Comparison of ENCODE assay signal across 11 mouse cellular contexts in the genomic region with DNA sequence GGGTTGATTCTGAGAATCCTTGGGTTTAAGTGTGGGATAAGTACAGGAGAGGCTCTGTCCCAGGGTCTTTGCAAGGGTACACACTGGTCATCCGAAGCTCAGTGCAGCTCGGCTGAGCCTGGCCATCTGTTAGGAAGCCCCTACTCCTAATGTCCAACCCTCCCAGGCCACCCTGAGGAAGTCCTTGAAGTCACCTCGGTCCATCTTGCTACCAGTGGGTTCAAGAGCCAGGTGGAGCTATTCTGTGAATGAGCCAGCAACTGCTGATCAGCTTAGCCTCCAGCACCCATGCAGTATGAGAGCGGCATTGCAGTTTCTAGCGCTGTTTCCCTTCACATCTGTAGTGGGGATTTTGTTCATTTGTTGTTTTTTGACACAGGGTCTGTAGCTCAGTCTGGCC. TPM values are rescaled to one million over a fixed set of nuclear protein-coding genes. Genes with fewer than 3 reads are reported as not detected.
DNase-seq lines count a peak whose midpoint lies in the region; ATAC-seq and TF ChIP-seq lines count a peak whose summit lies in the region.
"Had no signal": no experiment of that assay in that cellular context is flagged by ENCODE, and none has a peak within 500 bp of the region (broad histone marks: within the 10 kb centered on the region; RNA-seq: fewer than 3 reads in every experiment).

No protein-coding gene starts in this region.

- no peak overlapping the region for H3K4me2 ChIP-seq in heart, embryonic 15.5 days
- peak overlapping the region; percentile 27 for H3K4me2 ChIP-seq in forebrain, embryonic 13.5 days

- peaks cover 41% of the 10 kb centered on the region for H3K4me1 ChIP-seq in heart, embryonic 15.5 days (replicated peaks)
- peaks cover 5 to 38% of the 10 kb centered on the region in 2 experiments for H3K4me1 ChIP-seq in ES-E14 (ENCODE audit: control insufficient read depth in 2 of 2, insufficient read depth in 2 of 2, low read length in 2 of 2, poor library complexity in 1 of 2)
- H3K4me1 ChIP-seq in forebrain, embryonic 13.5 days: peaks cover 78% of the 10 kb centered on the region
- peaks cover 82% of the 10 kb centered on the region for H3K4me1 ChIP-seq in midbrain, embryonic 10.5 days

- H3K27ac ChIP-seq in heart, embryonic 15.5 days: peak overlapping the region; percentile 31; the same call in 1 of the 2 replicates
- H3K27ac ChIP-seq in ES-E14 (ENCODE audit: insufficient read depth, low read depth, low read length, poor library complexity, severe bottlenecking): peak overlapping the region; percentile 57; the same call in 1 of the 2 replicates
- H3K27ac ChIP-seq in forebrain, embryonic 13.5 days: peak overlapping the region; percentile 80
- H3K27ac ChIP-seq in midbrain, embryonic 10.5 days (replicated peaks): peak overlapping the region; percentile 100

- no peaks in the 10 kb centered on the region for H3K9me3 ChIP-seq in heart, embryonic 15.5 days (replicated peaks)
- H3K9me3 ChIP-seq in ES-E14 (ENCODE audit: control insufficient read depth, insufficient read depth, low read depth, low read length): no peaks in the 10 kb centered on the region
- no peaks in the 10 kb centered on the region for H3K9me3 ChIP-seq in forebrain, embryonic 13.5 days (replicated peaks)
- no peaks in the 10 kb centered on the region for H3K9me3 ChIP-seq in midbrain, embryonic 10.5 days (replicated peaks)

- no peak overlapping the region for H3K9ac ChIP-seq in heart, embryonic 15.5 days
- peak overlapping the region; percentile 5; the same call in 1 of the 2 replicates for H3K9ac ChIP-seq in ES-E14 (ENCODE audit: insufficient read depth, low read depth, low read length, poor library complexity, severe bottlenecking)
- peak overlapping the region; percentile 58 for H3K9ac ChIP-seq in forebrain, embryonic 13.5 days

- peaks cover 26% of the 10 kb centered on the region; the same call in 1 of the 2 replicates for H3K36me3 ChIP-seq in heart, embryonic 15.5 days
- peaks cover 22% of the 10 kb centered on the region for H3K36me3 ChIP-seq in ES-E14 (ENCODE audit: control insufficient read depth, insufficient read depth, low read length, poor library complexity, severe bottlenecking)
- peaks cover 55% of the 10 kb centered on the region for H3K36me3 ChIP-seq in forebrain, embryonic 13.5 days (ENCODE audit: poor library complexity, severe bottlenecking)
- peaks cover 59% of the 10 kb centered on the region for H3K36me3 ChIP-seq in midbrain, embryonic 10.5 days

- DNase-seq in heart, adult 9 months (ENCODE audit: low spot score in 2 of 2): no peak
- DNase-seq in ES-E14 (ENCODE audit: low read depth, low spot score): no peak
- DNase-seq in midbrain, embryonic 10.5 days (ENCODE audit: low spot score): no peak
- DNase-seq in adrenal gland, adult 8-10 months: no peak
- no peak for DNase-seq in spleen, adult 18-20 months
- DNase-seq in B cell, adult 2 months: no peak

- in situ Hi-C loops in ES-E14 (cut with MboI; ENCODE audit: low sequenced_read_pairs in 2 of 2, unreplicated experiment in 2 of 2): no loop called here

- no peaks in the 10 kb centered on the region for H3K27me3 ChIP-seq in heart, embryonic 15.5 days
- no peaks in the 10 kb centered on the region for H3K27me3 ChIP-seq in forebrain, embryonic 13.5 days
- no peaks in the 10 kb centered on the region for H3K27me3 ChIP-seq in midbrain, embryonic 10.5 days (ENCODE audit: low read depth, poor library complexity, severe bottlenecking)

- 55% methylated on average over 5 of the region's 5 CpGs for WGBS in heart, embryonic 15.5 days
- WGBS in forebrain, embryonic 13.5 days: 57% methylated on average over 5 of the region's 5 CpGs
- 50% methylated on average over 5 of the region's 5 CpGs for WGBS in midbrain, embryonic 10.5 days

- no peak overlapping the region for H3K4me3 ChIP-seq in heart, embryonic 15.5 days
- H3K4me3 ChIP-seq in ES-E14 (ENCODE audit: insufficient read depth in 1 of 2, low read depth in 1 of 2, low read length in 2 of 2, poor library complexity in 1 of 2, severe bottlenecking in 1 of 2): no peak overlapping the region
- peak overlapping the region; percentile 3; the same call in 1 of the 2 replicates for H3K4me3 ChIP-seq in forebrain, embryonic 13.5 days
- H3K4me3 ChIP-seq in midbrain, embryonic 10.5 days: peak overlapping the region; percentile 87; the same call in 1 of the 2 replicates

- no peak for ATAC-seq in heart, embryonic 15.5 days (replicated peaks; ENCODE audit: insufficient number of reproducible peaks, insufficient read depth, low FRiP score, low read depth)
- no peak for ATAC-seq in forebrain, embryonic 13.5 days
- ATAC-seq: activated CD4-positive, CD25-positive, alpha-beta regulatory T cell, adult 4 months; CD4-positive, CD25-positive, alpha-beta regulatory T cell, adult 4 months had no signal

TF ChIP-seq in ES-E14, 5 proteins besides CTCF, POLR2A, EP300 and RAD21:
- TF ChIP-seq CHD2 (IDR thresholded peaks at IDR 0.05; ENCODE audit: low read depth, low read length): no peak
- TF ChIP-seq ZNF384 (IDR thresholded peaks at IDR 0.05; ENCODE audit: low read depth, low read length): no peak
- no peak for TF ChIP-seq MAFK (IDR thresholded peaks at IDR 0.05; ENCODE audit: insufficient read depth, low read depth, low read length)
- TF ChIP-seq ZC3H11A (IDR thresholded peaks at IDR 0.05; ENCODE audit: borderline replicate concordance, low read depth, low read length): no peak
- no peak for TF ChIP-seq HCFC1 (IDR thresholded peaks at IDR 0.05; ENCODE audit: borderline replicate concordance, insufficient read depth, low read length)

RNA-seq across cellular contexts. Expression of gene Mex3a, which starts 7.9 kb away (rescaled TPM):
- polyA plus RNA-seq in heart, embryonic 15.5 days (2015; fragmentation: Nextera tagmentation; extraction: Ambion mirVana): 6.5 and 8.0 TPM in 2 replicates
- 24.9 and 29.8 TPM in 2 replicates for total RNA-seq in ES-E14 (2012; rRNA removed)
- 51.5 and 52.6 TPM in 2 replicates for polyA plus RNA-seq in forebrain, embryonic 13.5 days (2015; fragmentation: Nextera tagmentation; extraction: Ambion mirVana)
- 27.7 and 33.8 TPM in 2 replicates for polyA plus RNA-seq in midbrain, embryonic 10.5 days (2016; fragmentation: Nextera tagmentation; extraction: Ambion mirVana)
- total RNA-seq in adrenal gland, adult 8-10 months (2022): 1 to 10 TPM; 2.8 to 4.3 (median 3.9) TPM

RNA-seq across cellular contexts. Expression of gene Rab25, which starts 8.0 kb away (rescaled TPM):
- polyA plus RNA-seq in heart, embryonic 15.5 days (2015; fragmentation: Nextera tagmentation; extraction: Ambion mirVana): 0.92 and 4.0 TPM in 2 replicates
- total RNA-seq in ES-E14 (2012; rRNA removed): 2.1 and 4.0 TPM in 2 replicates
- not detected in 2 replicates for polyA plus RNA-seq in forebrain, embryonic 13.5 days (2015; fragmentation: Nextera tagmentation; extraction: Ambion mirVana)
- 0.49 and 0.79 TPM in 2 replicates for polyA plus RNA-seq in midbrain, embryonic 10.5 days (2016; fragmentation: Nextera tagmentation; extraction: Ambion mirVana)
- total RNA-seq in adrenal gland, adult 8-10 months (2022): not detected
- polyA plus RNA-seq: activated CD4-positive, CD25-positive, alpha-beta regulatory T cell, adult 4 months; CD4-positive, CD25-positive, alpha-beta regulatory T cell, adult 4 months; heart, postnatal 0 days had no signal

RNA-seq across cellular contexts. Expression of gene Lamtor2, which starts 12.8 kb away (rescaled TPM):
- 119 and 144 TPM in 2 replicates for polyA plus RNA-seq in heart, embryonic 15.5 days (2015; fragmentation: Nextera tagmentation; extraction: Ambion mirVana)
- 108 and 112 TPM in 2 replicates for total RNA-seq in ES-E14 (2012; rRNA removed)
- 170 and 180 TPM in 2 replicates for polyA plus RNA-seq in forebrain, embryonic 13.5 days (2015; fragmentation: Nextera tagmentation; extraction: Ambion mirVana)
- 175 and 192 TPM in 2 replicates for polyA plus RNA-seq in midbrain, embryonic 10.5 days (2016; fragmentation: Nextera tagmentation; extraction: Ambion mirVana)
- total RNA-seq in adrenal gland, adult 8-10 months (2022): 100 to 1,000 TPM; 138 to 164 (median 144) TPM

RNA-seq across cellular contexts. Expression of gene Ubqln4, which starts 13.5 kb away (rescaled TPM):
- polyA plus RNA-seq in heart, embryonic 15.5 days (2015; fragmentation: Nextera tagmentation; extraction: Ambion mirVana): 30.0 and 34.9 TPM in 2 replicates
- total RNA-seq in ES-E14 (2012; rRNA removed): 103 and 135 TPM in 2 replicates
- 43.5 and 47.5 TPM in 2 replicates for polyA plus RNA-seq in forebrain, embryonic 13.5 days (2015; fragmentation: Nextera tagmentation; extraction: Ambion mirVana)
- polyA plus RNA-seq in midbrain, embryonic 10.5 days (2016; fragmentation: Nextera tagmentation; extraction: Ambion mirVana): 71.1 and 74.1 TPM in 2 replicates
- total RNA-seq in adrenal gland, adult 8-10 months (2022): 10 to 100 TPM; 64.1 to 81.3 (median 66.7) TPM

RNA-seq across cellular contexts. Expression of gene Lmna, which starts 30.3 kb away (rescaled TPM):
- 110 and 131 TPM in 2 replicates for polyA plus RNA-seq in heart, embryonic 15.5 days (2015; fragmentation: Nextera tagmentation; extraction: Ambion mirVana)
- total RNA-seq in ES-E14 (2012; rRNA removed): 80.1 and 121 TPM in 2 replicates
- 12.1 and 15.5 TPM in 2 replicates for polyA plus RNA-seq in forebrain, embryonic 13.5 days (2015; fragmentation: Nextera tagmentation; extraction: Ambion mirVana)
- 13.5 and 18.3 TPM in 2 replicates for polyA plus RNA-seq in midbrain, embryonic 10.5 days (2016; fragmentation: Nextera tagmentation; extraction: Ambion mirVana)
- total RNA-seq in adrenal gland, adult 8-10 months (2022): 100 to 1,000 TPM in 3 of 4 experiments, 10 to 100 TPM in 1; 88.2 to 134 (median 124) TPM

Comparison
In these comparisons a context has a peak if more than half of its experiments do, and no peak if none do; other contexts are left out.
1. H3K27ac ChIP-seq: peak in every context shown above with its lines; median percentile 100 in midbrain, embryonic 10.5 days; 80 in forebrain, embryonic 13.5 days; 57 in ES-E14; 31 in heart, embryonic 15.5 days.
2. H3K4me3 ChIP-seq: peak in forebrain, embryonic 13.5 days (single experiment) and midbrain, embryonic 10.5 days (single experiment); none in heart, embryonic 15.5 days (single experiment) and ES-E14 (0 of 2).